Mouse (Mus musculus) neural tube, embryonic 11.5 days (tissue): ENCODE measurements at regions not wholly inside any gene's neighbourhood (a gene's known extent, or its start where the extent isn't known, plus 50 kb on each side); places are given as distances from the start of the nearest gene placed in this dataset.

ENCODE experiments used
- ATAC-seq: fragments of 200-750 bp; cut with Nextera tagmentation; 2 replicates; pipeline ENCODE4 v1.8.0; 2017; ENCODE audit warnings: moderate number of reproducible peaks, mild to moderate bottlenecking, moderate TSS enrichment, moderate library complexity; ENCODE audit not compliant: insufficient read depth, low FRiP score, low TSS enrichment
- DNase-seq: peaks from one replicate; pipeline ENCODE4 v3.0.0-alpha.2; 2015; ENCODE audit warnings: low spot score
- H3K27ac ChIP-seq: fragments of 300-500 bp; sonication (generic); 2 replicates; pipeline ENCODE4 v1.5.1; 2014; ENCODE audit warnings: low read depth, mild to moderate bottlenecking, low read length
- H3K27me3 ChIP-seq: fragments of 300-500 bp; sonication (generic); 2 replicates; pipeline ENCODE4 v1.6.1; 2014; ENCODE audit warnings: mild to moderate bottlenecking, low read length, mixed read lengths; ENCODE audit not compliant: control insufficient read depth, insufficient read depth
- H3K36me3 ChIP-seq: fragments of 300-500 bp; sonication (generic); 2 replicates; pipeline ENCODE4 v1.6.1; 2014; ENCODE audit warnings: mild to moderate bottlenecking, low read length, moderate library complexity, mixed read lengths; ENCODE audit not compliant: control insufficient read depth, insufficient read depth
- H3K4me1 ChIP-seq: fragments of 300-500 bp; sonication (generic); 2 replicates; pipeline ENCODE4 v1.6.1; 2014; ENCODE audit warnings: low read length, mixed read lengths; ENCODE audit not compliant: control insufficient read depth, insufficient read depth
- H3K4me2 ChIP-seq: fragments of 300-500 bp; sonication (generic); 2 replicates; pipeline ENCODE4 v1.6.1; 2014; ENCODE audit warnings: low read depth, mild to moderate bottlenecking, moderate library complexity
- H3K4me3 ChIP-seq: fragments of 300-500 bp; sonication (generic); 2 replicates; pipeline ENCODE4 v1.5.1; 2014; ENCODE audit warnings: low read depth, low read length
- H3K9ac ChIP-seq: fragments of 300-500 bp; sonication (generic); 2 replicates; pipeline ENCODE4 v1.6.1; 2014; ENCODE audit warnings: mild to moderate bottlenecking, low read length
- H3K9me3 ChIP-seq: fragments of 300-500 bp; sonication (generic); 2 replicates; pipeline ENCODE4 v1.6.1; 2016; ENCODE audit warnings: low read length; ENCODE audit not compliant: control insufficient read depth
- WGBS: fragments of 180-500 bp; shearing (Covaris S2); extraction: QIAGEN DNeasy Blood & Tissue Kit; methylation state at CpG from one replicate; pipeline ENCODE4 v1.1.7; 2014; 5-methylcytosine and 5-hydroxymethylcytosine counted together

DNA sequence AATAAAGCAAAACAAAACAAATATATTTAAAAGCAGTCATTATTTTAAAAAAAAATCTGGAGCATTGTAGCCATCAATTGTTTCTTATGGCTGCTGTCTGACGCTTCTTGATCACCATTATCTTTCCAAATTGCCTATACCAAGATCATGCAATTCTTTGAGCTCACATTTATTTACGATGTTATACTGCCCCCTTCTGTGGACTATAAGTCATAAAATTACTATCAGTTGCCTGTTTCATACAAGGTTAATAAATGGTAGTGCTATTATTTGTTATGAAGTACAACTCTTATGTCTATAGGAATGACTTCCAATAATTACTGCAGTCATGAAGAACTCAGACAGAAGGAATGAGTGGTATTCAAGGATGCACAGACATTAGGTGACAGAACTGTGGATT lies 57.3 kb upstream of the Eda2r start:
- Histone ChIP-seq H3K36me3 (no peaks in the 10 kb centered on the region), H3K9ac (no peak overlapping the region), H3K4me1 (no peaks in the 10 kb centered on the region), H3K4me3 (no peak overlapping the region), H3K4me2 (no peak overlapping the region), H3K27me3 (no peaks in the 10 kb centered on the region), H3K9me3 (no peaks in the 10 kb centered on the region), H3K27ac (no peak overlapping the region)
- no peak for ATAC-seq
- DNase-seq: no peak
- 63% methylated on average over 2 of the region's 2 CpGs for WGBS

DNA sequence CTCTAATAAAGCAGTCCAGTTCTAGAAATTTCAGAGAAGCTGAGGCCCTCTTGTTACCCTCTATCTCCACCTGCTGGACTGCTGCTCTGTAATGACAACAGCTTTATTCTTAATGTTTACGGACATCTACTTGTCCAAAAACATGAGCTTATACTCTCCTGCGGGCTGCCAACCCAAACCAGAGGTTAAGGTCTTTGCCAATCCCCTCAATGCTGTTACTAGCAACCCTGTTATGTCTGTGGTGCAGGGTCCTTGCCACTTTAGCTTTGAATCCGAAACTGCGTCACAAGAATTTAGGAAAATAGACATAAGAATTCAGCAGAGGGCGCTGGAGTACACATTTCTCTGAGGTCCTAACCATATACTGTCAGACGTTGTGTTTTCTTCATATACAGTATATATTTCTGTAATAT lies 54.4 kb upstream of the Eda2r start:
- 17% methylated on average over 6 of the region's 6 CpGs for WGBS
- Histone ChIP-seq H3K9me3 (no peaks in the 10 kb centered on the region), H3K27ac (no peak overlapping the region), H3K4me2 (peak overlapping the region; percentile 31; the same call in 1 of the 2 replicates), H3K4me3 (peak overlapping the region; percentile 26), H3K36me3 (no peaks in the 10 kb centered on the region), H3K27me3 (no peaks in the 10 kb centered on the region), H3K9ac (no peak overlapping the region), H3K4me1 (no peaks in the 10 kb centered on the region)
- peak; percentile 51 for DNase-seq
- ATAC-seq: peak; percentile 72; the same call in 1 of the 2 replicates
